ENCODE assay signal across 8 mouse cellular contexts in genomic region chrX:74429290-74429821, GRCm38 (mm10). TPM values are rescaled to one million over a fixed set of nuclear protein-coding genes. Genes with fewer than 3 reads are reported as not detected.
DNase-seq lines count a peak whose midpoint lies in the region; ATAC-seq and TF ChIP-seq lines count a peak whose summit lies in the region.

No protein-coding gene starts in this region.

- H3K4me2 ChIP-seq in hindbrain, embryonic 11.5 days (replicated peaks; ENCODE audit: low read depth, low read length), result peak overlapping the region; percentile 49
- H3K4me2 ChIP-seq in lung, embryonic 16.5 days (ENCODE audit: low read depth, low read length), result peak overlapping the region; percentile 60

- H3K36me3 ChIP-seq in hindbrain, embryonic 11.5 days (ENCODE audit: control insufficient read depth, insufficient read depth, low read length), result no peaks in the 10 kb centered on the region
- H3K36me3 ChIP-seq in lung, embryonic 16.5 days (ENCODE audit: control insufficient read depth, insufficient read depth, low read length), result no peaks in the 10 kb centered on the region

- H3K27ac ChIP-seq in cerebellum, adult 2 months (ENCODE audit: insufficient read depth, low read length), result peak overlapping the region; percentile 75
- peak overlapping the region; percentile 65 for H3K27ac ChIP-seq in hindbrain, embryonic 11.5 days (ENCODE audit: low read depth, low read length)
- H3K27ac ChIP-seq in lung, embryonic 16.5 days (ENCODE audit: low read length), result peak overlapping the region; percentile 93

- ATAC-seq in hindbrain, embryonic 11.5 days (ENCODE audit: low FRiP score), result peak; percentile 68
- peak; percentile 72 for ATAC-seq in lung, embryonic 16.5 days (ENCODE audit: low read depth)

- DNase-seq in MEL-GATA-1-ER (ENCODE audit: extremely low read depth, low read depth), result peak; percentile 88
- peak; percentile 78 to 79 for DNase-seq in cerebellum, adult 2 months
- peak; percentile 60 to 82 for DNase-seq in frontal cortex, adult 2 months (ENCODE audit: extremely low spot score in 1 of 2, low spot score in 1 of 2)
- peak; percentile 80 for DNase-seq in hindbrain, embryonic 11.5 days (ENCODE audit: low spot score)
- peak; percentile 75 for DNase-seq in layer of hippocampus, adult 9-11 months
- DNase-seq in ovary, postnatal 10 days (ENCODE audit: low spot score), result peak; percentile 9
- DNase-seq in thymus, postnatal 0 days (ENCODE audit: low spot score), result peak; percentile 77

- peak; percentile 45; the same call in 1 of the 2 replicates for TF ChIP-seq POLR2A in cerebellum, adult 2 months (IDR thresholded peaks at IDR 0.05; ENCODE audit: borderline replicate concordance, insufficient read depth, low read length)

- H3K4me1 ChIP-seq in cerebellum, adult 2 months (ENCODE audit: control insufficient read depth, insufficient read depth, low read length), result peaks cover 3% of the 10 kb centered on the region; the same call in 1 of the 2 replicates
- H3K4me1 ChIP-seq in hindbrain, embryonic 11.5 days (replicated peaks; ENCODE audit: control insufficient read depth, insufficient read depth, low read length), result no peaks in the 10 kb centered on the region
- peaks cover 3% of the 10 kb centered on the region for H3K4me1 ChIP-seq in lung, embryonic 16.5 days (replicated peaks; ENCODE audit: control insufficient read depth, insufficient read depth, low read length)

- peak overlapping the region; percentile 86 for H3K4me3 ChIP-seq in cerebellum, adult 2 months (replicated peaks; ENCODE audit: insufficient read depth, low read depth, low read length)
- H3K4me3 ChIP-seq in hindbrain, embryonic 11.5 days (ENCODE audit: low read depth, low read length), result peak overlapping the region; percentile 52
- peak overlapping the region; percentile 65 for H3K4me3 ChIP-seq in lung, embryonic 16.5 days (ENCODE audit: low read length)

- 7% methylated on average over 22 of the region's 22 CpGs for WGBS in cerebellum, adult 2 months
- WGBS in hindbrain, embryonic 11.5 days, result 21% methylated on average over 22 of the region's 22 CpGs
- 11% methylated on average over 22 of the region's 22 CpGs for WGBS in lung, embryonic 16.5 days

- TF ChIP-seq CTCF in cerebellum, adult 2 months (IDR thresholded peaks at IDR 0.05; ENCODE audit: borderline replicate concordance, insufficient read depth, low read depth, low read length), result no peak

- no peaks in the 10 kb centered on the region for H3K9me3 ChIP-seq in hindbrain, embryonic 11.5 days (ENCODE audit: control insufficient read depth, low read length)
- no peaks in the 10 kb centered on the region for H3K9me3 ChIP-seq in lung, embryonic 16.5 days (ENCODE audit: control insufficient read depth, low read length)

- peak overlapping the region; percentile 60 for H3K9ac ChIP-seq in hindbrain, embryonic 11.5 days (ENCODE audit: low read depth, low read length)
- H3K9ac ChIP-seq in lung, embryonic 16.5 days (ENCODE audit: low read length), result peak overlapping the region; percentile 73

- no peaks in the 10 kb centered on the region for H3K27me3 ChIP-seq in cerebellum, adult 2 months (ENCODE audit: control insufficient read depth, insufficient read depth, low read length)
- no peaks in the 10 kb centered on the region for H3K27me3 ChIP-seq in hindbrain, embryonic 11.5 days (ENCODE audit: control insufficient read depth, insufficient read depth, low read length)
- no peaks in the 10 kb centered on the region for H3K27me3 ChIP-seq in lung, embryonic 16.5 days (ENCODE audit: control insufficient read depth, insufficient read depth, low read depth, low read length)

RNA-seq across cellular contexts. Expression of gene G6pdx, which starts 0.4 kb away (rescaled TPM):
- 64.7 and 65.4 TPM in 2 replicates for polyA plus RNA-seq in cerebellum, adult 2 months (2012; rRNA removed)
- 30.2 and 31.8 TPM in 2 replicates for polyA plus RNA-seq in frontal cortex, adult 2 months (2012; rRNA removed)
- 54.9 and 56.5 TPM in 2 replicates for polyA plus RNA-seq in hindbrain, embryonic 11.5 days (2014; fragmentation: Nextera tagmentation; extraction: Ambion mirVana)
- polyA plus RNA-seq in lung, embryonic 16.5 days (2015; fragmentation: Nextera tagmentation; extraction: Ambion mirVana), result 44.1 and 51.2 TPM in 2 replicates
- 38.7 and 43.8 TPM in 2 replicates for polyA plus RNA-seq in thymus, postnatal 0 days (2015; fragmentation: Nextera tagmentation; extraction: Ambion mirVana)

RNA-seq across cellular contexts. Expression of gene Ikbkg, which starts 36.3 kb away (rescaled TPM):
- polyA plus RNA-seq in cerebellum, adult 2 months (2012; rRNA removed), result 22.3 TPM in 2 replicates
- 20.5 and 21.4 TPM in 2 replicates for polyA plus RNA-seq in frontal cortex, adult 2 months (2012; rRNA removed)
- 21.7 and 25.4 TPM in 2 replicates for polyA plus RNA-seq in hindbrain, embryonic 11.5 days (2014; fragmentation: Nextera tagmentation; extraction: Ambion mirVana)
- 21.0 and 21.1 TPM in 2 replicates for polyA plus RNA-seq in lung, embryonic 16.5 days (2015; fragmentation: Nextera tagmentation; extraction: Ambion mirVana)
- 22.7 and 25.1 TPM in 2 replicates for polyA plus RNA-seq in thymus, postnatal 0 days (2015; fragmentation: Nextera tagmentation; extraction: Ambion mirVana)

RNA-seq across cellular contexts. Expression of gene Fam3a, which starts 36.3 kb away (rescaled TPM):
- 31.8 and 36.0 TPM in 2 replicates for polyA plus RNA-seq in cerebellum, adult 2 months (2012; rRNA removed)
- 33.8 and 33.9 TPM in 2 replicates for polyA plus RNA-seq in frontal cortex, adult 2 months (2012; rRNA removed)
- polyA plus RNA-seq in hindbrain, embryonic 11.5 days (2014; fragmentation: Nextera tagmentation; extraction: Ambion mirVana), result 26.9 and 29.0 TPM in 2 replicates
- 42.5 and 45.8 TPM in 2 replicates for polyA plus RNA-seq in lung, embryonic 16.5 days (2015; fragmentation: Nextera tagmentation; extraction: Ambion mirVana)
- polyA plus RNA-seq in thymus, postnatal 0 days (2015; fragmentation: Nextera tagmentation; extraction: Ambion mirVana), result 22.7 and 23.2 TPM in 2 replicates

RNA-seq across cellular contexts. Expression of gene Gm6880, which starts 51.8 kb away (rescaled TPM):
- not detected in 2 replicates for polyA plus RNA-seq in cerebellum, adult 2 months (2012; rRNA removed)
- not detected in 2 replicates for polyA plus RNA-seq in frontal cortex, adult 2 months (2012; rRNA removed)
- not detected in 2 replicates for polyA plus RNA-seq in hindbrain, embryonic 11.5 days (2014; fragmentation: Nextera tagmentation; extraction: Ambion mirVana)
- not detected in 2 replicates for polyA plus RNA-seq in lung, embryonic 16.5 days (2015; fragmentation: Nextera tagmentation; extraction: Ambion mirVana)
- polyA plus RNA-seq in thymus, postnatal 0 days (2015; fragmentation: Nextera tagmentation; extraction: Ambion mirVana), result not detected in 2 replicates

RNA-seq across cellular contexts. Expression of gene Slc10a3, which starts 56.2 kb away (rescaled TPM):
- polyA plus RNA-seq in cerebellum, adult 2 months (2012; rRNA removed), result 4.2 and 4.7 TPM in 2 replicates
- polyA plus RNA-seq in frontal cortex, adult 2 months (2012; rRNA removed), result 4.3 and 4.8 TPM in 2 replicates
- polyA plus RNA-seq in hindbrain, embryonic 11.5 days (2014; fragmentation: Nextera tagmentation; extraction: Ambion mirVana), result 7.4 and 7.7 TPM in 2 replicates
- 19.1 and 21.8 TPM in 2 replicates for polyA plus RNA-seq in lung, embryonic 16.5 days (2015; fragmentation: Nextera tagmentation; extraction: Ambion mirVana)
- polyA plus RNA-seq in thymus, postnatal 0 days (2015; fragmentation: Nextera tagmentation; extraction: Ambion mirVana), result 19.8 and 20.1 TPM in 2 replicates

Comparison
In these comparisons a context has a peak if more than half of its experiments do, and no peak if none do; other contexts are left out.
1. Peak in every context shown above with its lines: DNase-seq, ATAC-seq, H3K4me3 ChIP-seq and H3K27ac ChIP-seq.
2. DNase-seq: peak in every context shown above with its lines; median percentile 88 in MEL-GATA-1-ER; 80 in hindbrain, embryonic 11.5 days; 78 in cerebellum, adult 2 months; 77 in thymus, postnatal 0 days; 75 in layer of hippocampus, adult 9-11 months; 71 in frontal cortex, adult 2 months; 9 in ovary, postnatal 10 days.